Mouse (Mus musculus) heart, embryonic 14.5 days (tissue): ENCODE measurements around the gene Kif19a. TPM values are rescaled to one million over a fixed set of nuclear protein-coding genes. Genes with fewer than 3 reads are reported as not detected.

Source experiments
- ATAC-seq: fragments of 200-750 bp; cut with Nextera tagmentation; 2 replicates; pipeline ENCODE4 v1.8.0; 2017; ENCODE audit warnings: low read depth, moderate TSS enrichment; ENCODE audit not compliant: insufficient number of reproducible peaks, insufficient read depth, low FRiP score
- H3K27ac ChIP-seq, 2 experiments: fragments of 200-500 bp in 1 of 2; fragments of 300-500 bp in 1 of 2; sonication (generic) in 1 of 2; replicated peaks in 1 of 2; 2 replicates each; pipeline ENCODE4 v1.5.1; 2012 to 2014; ENCODE audit warnings: low read depth in 2 of 2, low read length in 2 of 2, control low read depth in 1 of 2, mild to moderate bottlenecking in 1 of 2, mixed read lengths in 1 of 2; ENCODE audit not compliant: control insufficient read depth in 1 of 2, insufficient read depth in 1 of 2
- H3K27me3 ChIP-seq: fragments of 300-500 bp; sonication (generic); 2 replicates; pipeline ENCODE4 v1.6.1; 2014; ENCODE audit warnings: mild to moderate bottlenecking, low read length, control low read depth; ENCODE audit not compliant: control insufficient read depth, insufficient read depth
- H3K36me3 ChIP-seq: fragments of 300-500 bp; sonication (generic); 2 replicates; pipeline ENCODE4 v1.6.1; 2014; ENCODE audit warnings: mild to moderate bottlenecking, control low read depth, low read length, mixed read lengths; ENCODE audit not compliant: control insufficient read depth, insufficient read depth
- H3K4me1 ChIP-seq, 2 experiments: fragments of 200-500 bp in 1 of 2; fragments of 300-500 bp in 1 of 2; sonication (generic) in 1 of 2; 2 replicates each; pipeline ENCODE4 v1.6.1; 2012 to 2014; ENCODE audit warnings: low read length in 2 of 2, control low read depth in 1 of 2, mixed read lengths in 1 of 2; ENCODE audit not compliant: control insufficient read depth in 2 of 2, insufficient read depth in 2 of 2
- H3K4me2 ChIP-seq: fragments of 300-500 bp; sonication (generic); 2 replicates; pipeline ENCODE4 v1.6.1; 2014; ENCODE audit warnings: mild to moderate bottlenecking, low read length
- H3K4me3 ChIP-seq, 2 experiments: fragments of 200-500 bp in 1 of 2; fragments of 300-500 bp in 1 of 2; sonication (generic) in 1 of 2; 2 replicates each; pipeline ENCODE4 v1.5.1; 2012 to 2014; ENCODE audit warnings: low read length in 2 of 2, mild to moderate bottlenecking in 2 of 2, control low read depth in 1 of 2, low read depth in 1 of 2, moderate library complexity in 1 of 2; ENCODE audit not compliant: control insufficient read depth in 1 of 2, insufficient read depth in 1 of 2
- H3K9ac ChIP-seq: fragments of 300-500 bp; sonication (generic); 2 replicates; pipeline ENCODE4 v1.6.1; 2014; ENCODE audit warnings: mild to moderate bottlenecking, low read length
- H3K9me3 ChIP-seq: fragments of 300-500 bp; sonication (generic); 2 replicates; pipeline ENCODE4 v1.6.1; 2016; ENCODE audit warnings: low read length, control low read depth; ENCODE audit not compliant: control insufficient read depth
- WGBS: fragments of 180-500 bp; shearing (Covaris S2); extraction: QIAGEN DNeasy Blood & Tissue Kit; methylation state at CpG from one replicate; pipeline ENCODE4 v1.1.7; 2014; 5-methylcytosine and 5-hydroxymethylcytosine counted together
- polyA plus RNA-seq: library from polyadenylated mRNA; unstranded; fragments of >200 nt; fragmentation: Nextera tagmentation; extraction: Ambion mirVana; gene quantifications from 2 replicates; pipeline ENCODE4 v1.2.1, GENCODE M21; 2014

Kif19a gene
- polyA plus RNA-seq, 1 experiment from 2014 or later = 0.28 TPM

DNA sequence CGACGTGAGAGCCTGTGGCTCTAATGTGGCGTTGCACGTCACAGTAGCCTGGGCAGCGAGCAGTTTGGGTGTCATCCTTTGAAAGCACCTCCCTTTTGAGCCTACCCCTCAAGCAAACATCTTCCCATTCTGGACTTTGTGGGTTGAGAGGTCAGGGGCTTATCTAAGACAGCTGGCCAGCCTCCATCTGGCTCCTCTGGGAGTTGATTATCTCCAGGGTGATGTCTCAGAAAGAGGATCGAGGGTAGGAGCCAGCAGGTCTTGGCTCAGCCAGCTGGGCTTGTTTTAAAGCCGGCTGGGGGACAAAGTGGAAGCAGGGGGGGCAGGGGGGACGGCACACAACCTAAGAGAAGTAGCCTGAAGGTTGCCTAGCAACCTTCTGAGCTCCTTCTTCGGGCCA, 14.9 kb downstream of the Kif19a start:
- Histone ChIP-seq H3K4me3 (no peak overlapping the region), H3K4me1 (peaks cover 5 to 11% of the 10 kb centered on the region in 2 experiments; a peak in 2 of 4 replicates), H3K36me3 (no peaks in the 10 kb centered on the region), H3K27me3 (peaks cover 63% of the 10 kb centered on the region), H3K27ac (no peak overlapping the region), H3K9me3 (no peaks in the 10 kb centered on the region), H3K4me2 (no peak overlapping the region), H3K9ac (no peak overlapping the region)
- ATAC-seq = no peak
- 26% methylated on average over 9 of the region's 9 CpGs for WGBS

DNA sequence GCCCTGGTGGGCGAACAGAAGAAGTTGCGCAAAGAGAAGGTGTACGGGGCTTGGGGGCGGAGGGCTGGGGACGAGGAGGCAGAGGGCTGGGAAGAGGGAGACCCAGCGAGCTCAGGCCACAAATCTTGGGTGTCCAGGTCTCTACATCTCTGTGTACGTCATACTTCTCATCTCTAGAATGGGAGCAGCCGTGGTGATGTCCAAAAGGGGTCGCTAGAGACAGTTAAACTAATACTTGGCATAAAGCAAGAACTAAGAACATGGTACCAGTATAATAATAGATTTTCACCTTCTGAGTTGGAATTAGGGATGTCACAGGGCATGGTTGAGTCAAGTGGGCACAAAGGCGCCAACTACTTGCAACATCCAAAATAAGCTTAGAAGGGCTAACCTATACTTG, 20.7 kb downstream of the Kif19a start:
- ATAC-seq = no peak
- H3K27ac ChIP-seq = no peak overlapping the region
- H3K4me1 ChIP-seq = peaks cover 2 to 6% of the 10 kb centered on the region in 2 experiments; a peak in 3 of 4 replicates
- no peaks in the 10 kb centered on the region for H3K9me3 ChIP-seq
- H3K27me3 ChIP-seq = peaks cover 95% of the 10 kb centered on the region
- peak overlapping the region; percentile 65 for H3K4me2 ChIP-seq
- 0 out of 2 replicates have a peak overlapping the region, but pooled peaks have one; percentile 41 for H3K9ac ChIP-seq
- no peaks in the 10 kb centered on the region for H3K36me3 ChIP-seq
- H3K4me3 ChIP-seq = peak overlapping the region; percentile 16 to 31; a peak in 3 of 4 replicates
- 45% methylated on average over 10 of the region's 10 CpGs for WGBS

DNA sequence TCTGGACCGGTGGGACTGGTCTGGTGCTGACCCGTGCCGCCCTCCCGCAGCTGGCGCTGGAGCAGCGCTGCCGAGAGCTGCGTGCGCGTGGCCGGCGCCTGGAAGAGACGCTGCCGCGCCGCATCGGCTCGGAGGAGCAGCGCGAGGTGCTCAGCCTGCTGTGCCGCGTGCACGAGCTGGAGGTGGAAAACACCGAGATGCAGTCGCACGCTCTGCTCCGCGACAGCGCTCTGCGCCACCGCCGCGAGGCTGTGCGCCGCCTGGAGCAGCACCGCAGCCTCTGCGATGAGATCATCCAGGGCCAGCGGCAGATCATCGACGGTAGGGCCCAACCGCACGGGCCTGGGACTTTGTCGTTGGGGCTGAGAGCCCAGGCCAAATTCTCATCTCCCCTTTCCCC, 21.1 kb downstream of the Kif19a start:
- Histone ChIP-seq H3K27ac (no peak overlapping the region), H3K4me1 (peaks cover 2 to 7% of the 10 kb centered on the region in 2 experiments; a peak in 3 of 4 replicates), H3K36me3 (no peaks in the 10 kb centered on the region), H3K4me2 (peak overlapping the region; percentile 65), H3K9me3 (no peaks in the 10 kb centered on the region), H3K9ac (0 out of 2 replicates have a peak overlapping the region, but pooled peaks have one; percentile 41), H3K4me3 (peak overlapping the region; percentile 16 to 31), H3K27me3 (peaks cover 95% of the 10 kb centered on the region)
- ATAC-seq = no peak
- WGBS = 1% methylated on average over 43 of the region's 43 CpGs

DNA sequence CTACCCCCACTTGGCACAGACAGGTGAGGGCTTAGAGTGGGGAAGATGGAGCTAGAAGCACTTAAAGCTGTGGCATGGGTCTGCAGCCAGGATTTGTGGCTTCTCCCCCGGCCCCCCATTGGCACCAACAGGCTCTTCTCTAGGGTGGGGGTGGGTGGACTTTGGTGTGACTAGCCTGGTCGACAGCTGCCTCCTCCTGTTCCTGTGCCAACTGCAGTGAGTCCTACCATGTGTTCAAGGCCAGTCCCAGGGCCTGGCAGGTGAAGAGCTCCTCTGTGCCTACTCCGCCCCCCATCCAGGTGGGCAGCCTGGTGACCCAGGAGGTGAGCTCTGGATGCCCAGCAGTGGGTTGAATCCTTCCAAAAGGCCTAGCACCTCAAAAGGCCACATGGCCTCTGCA, 22.4 kb downstream of the Kif19a start:
- H3K27ac ChIP-seq = no peak overlapping the region
- no peak overlapping the region for H3K9ac ChIP-seq
- H3K4me1 ChIP-seq = peaks cover 5 to 12% of the 10 kb centered on the region in 2 experiments; a peak in 3 of 4 replicates
- no peak for ATAC-seq
- peaks cover 97% of the 10 kb centered on the region for H3K27me3 ChIP-seq
- H3K4me2 ChIP-seq = no peak overlapping the region
- WGBS = 70% methylated on average over 3 of the region's 3 CpGs
- H3K36me3 ChIP-seq = no peaks in the 10 kb centered on the region
- no peak overlapping the region for H3K4me3 ChIP-seq
- no peaks in the 10 kb centered on the region for H3K9me3 ChIP-seq

DNA sequence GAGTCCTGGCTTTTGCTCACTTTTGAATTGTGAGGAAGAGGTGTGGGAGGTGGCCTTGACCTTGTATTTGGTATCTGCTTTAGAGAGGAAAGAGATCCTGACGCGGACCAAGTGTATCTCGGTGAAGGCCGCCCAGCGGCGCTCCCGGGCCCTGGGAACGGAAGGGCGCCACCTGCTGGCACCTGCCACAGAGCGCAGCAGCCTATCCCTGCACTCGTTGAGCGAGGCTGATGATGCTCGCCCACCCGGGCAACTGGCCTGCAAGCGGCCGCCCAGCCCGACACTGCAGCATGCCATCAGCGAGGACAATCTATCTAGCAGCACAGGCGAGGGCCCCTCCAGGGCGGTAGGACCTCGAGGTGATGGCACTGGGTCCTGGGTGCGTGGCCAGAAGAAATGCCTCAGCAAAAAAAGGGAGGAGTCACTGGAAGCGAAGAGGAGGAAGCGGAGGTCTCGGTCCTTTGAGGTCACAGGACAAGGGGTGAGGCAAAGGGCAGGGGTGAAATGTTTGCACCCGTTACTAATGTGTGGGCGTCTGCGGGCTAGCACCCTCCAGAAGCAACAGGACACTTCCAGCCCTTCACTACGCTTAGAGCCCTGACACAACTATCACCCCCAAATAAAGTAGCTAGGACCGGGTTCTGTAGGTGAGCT, 24.0 kb downstream of the Kif19a start:
- peaks cover 99% of the 10 kb centered on the region for H3K27me3 ChIP-seq
- no peaks in the 10 kb centered on the region for H3K9me3 ChIP-seq
- ATAC-seq = no peak; the same call in 1 of the 2 replicates
- peaks cover 5 to 12% of the 10 kb centered on the region in 2 experiments; a peak in 3 of 4 replicates for H3K4me1 ChIP-seq
- 13% methylated on average over 30 of the region's 30 CpGs for WGBS
- H3K36me3 ChIP-seq = no peaks in the 10 kb centered on the region
- no peak overlapping the region for H3K27ac ChIP-seq
- H3K4me3 ChIP-seq = no peak overlapping the region
- no peak overlapping the region for H3K9ac ChIP-seq
- peak overlapping the region; percentile 45 for H3K4me2 ChIP-seq

DNA sequence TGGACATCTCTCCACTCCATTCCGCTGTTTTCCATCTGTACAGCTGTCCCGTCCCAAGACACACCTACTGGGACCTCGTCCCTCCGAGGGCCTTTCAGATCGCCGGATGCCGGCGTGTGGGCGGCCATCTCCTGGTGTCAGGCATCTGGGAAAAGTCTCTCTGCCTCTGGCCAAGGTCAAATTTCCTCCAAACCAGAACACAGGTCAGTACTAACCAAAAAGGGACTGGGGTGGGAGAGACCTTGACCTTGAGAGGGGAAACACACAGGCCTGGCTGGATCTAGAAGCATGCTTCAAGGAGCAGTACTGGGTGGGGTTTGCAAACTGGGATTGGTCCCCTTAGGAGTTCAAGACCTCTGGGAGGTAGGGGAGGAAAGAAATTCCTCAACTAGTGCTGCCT, 24.5 kb downstream of the Kif19a start:
- Histone ChIP-seq H3K4me2 (0 out of 2 replicates have a peak overlapping the region, but pooled peaks have one; percentile 45), H3K27me3 (peaks cover 96% of the 10 kb centered on the region), H3K27ac (no peak overlapping the region), H3K4me1 (peaks cover 5 to 12% of the 10 kb centered on the region in 2 experiments; a peak in 3 of 4 replicates), H3K9me3 (no peaks in the 10 kb centered on the region), H3K36me3 (no peaks in the 10 kb centered on the region), H3K4me3 (no peak overlapping the region), H3K9ac (no peak overlapping the region)
- WGBS = 56% methylated on average over 9 of the region's 9 CpGs
- ATAC-seq = no peak

DNA sequence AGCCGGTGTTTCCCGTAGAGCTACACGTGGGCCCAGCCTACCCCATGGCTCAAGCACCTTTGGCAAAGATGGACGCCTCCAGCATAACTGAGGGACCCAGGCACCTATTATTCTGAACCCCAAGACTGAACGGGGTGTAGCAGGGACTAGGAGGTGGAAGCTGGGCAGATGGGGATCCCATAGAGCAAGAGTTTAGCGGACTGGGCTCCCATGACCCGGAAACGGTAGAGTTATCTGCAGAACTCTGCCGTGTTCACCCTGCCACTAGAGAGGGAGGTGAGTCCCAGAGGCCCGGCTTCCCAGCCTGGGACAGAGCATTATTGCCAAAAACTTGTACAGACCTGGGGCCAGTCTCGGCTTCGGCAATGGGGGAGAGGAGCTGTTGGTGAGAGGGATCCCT, 25.0 kb downstream of the Kif19a start:
- peaks cover 5 to 12% of the 10 kb centered on the region in 2 experiments; a peak in 3 of 4 replicates for H3K4me1 ChIP-seq
- WGBS = 66% methylated on average over 12 of the region's 12 CpGs
- ATAC-seq = no peak
- no peak overlapping the region for H3K9ac ChIP-seq
- no peak overlapping the region for H3K27ac ChIP-seq
- H3K4me2 ChIP-seq = no peak overlapping the region
- no peaks in the 10 kb centered on the region for H3K9me3 ChIP-seq
- no peaks in the 10 kb centered on the region for H3K36me3 ChIP-seq
- peaks cover 92% of the 10 kb centered on the region for H3K27me3 ChIP-seq
- H3K4me3 ChIP-seq = no peak overlapping the region
